Mouse (Mus musculus): ENCODE data around the gene Ajm1.

Gene Ajm1

GRCm38 (mm10) chr2:25581294-25581864, at the start of gene Ajm1:
Ajm1 (minus strand) TSS chr2:25581757.
- peak; percentile 87 for DNase-seq (ENCODE audit: low spot score)

DNA sequence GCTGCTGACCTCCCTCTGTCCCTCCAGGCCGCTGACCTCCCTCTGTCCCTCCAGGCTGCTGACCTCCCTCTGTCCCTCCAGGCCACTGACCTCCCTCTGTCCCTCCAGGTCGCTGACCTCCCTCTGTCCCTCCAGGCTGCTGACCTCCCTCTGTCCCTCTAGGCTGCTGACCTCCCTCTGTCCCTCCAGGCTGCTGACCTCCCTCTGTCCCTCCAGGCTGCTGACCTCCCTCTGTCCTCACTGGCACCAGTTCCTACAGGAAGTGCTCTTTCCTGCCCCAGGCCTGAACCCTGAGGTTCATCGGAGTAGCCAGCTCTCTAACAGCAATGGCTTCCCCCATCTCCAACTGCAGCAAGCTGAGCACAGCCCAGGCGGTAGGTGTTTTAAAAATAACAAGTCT, 47.2 kb upstream of the Ajm1 start:
- DNase-seq (ENCODE audit: low spot score): no peak

DNA sequence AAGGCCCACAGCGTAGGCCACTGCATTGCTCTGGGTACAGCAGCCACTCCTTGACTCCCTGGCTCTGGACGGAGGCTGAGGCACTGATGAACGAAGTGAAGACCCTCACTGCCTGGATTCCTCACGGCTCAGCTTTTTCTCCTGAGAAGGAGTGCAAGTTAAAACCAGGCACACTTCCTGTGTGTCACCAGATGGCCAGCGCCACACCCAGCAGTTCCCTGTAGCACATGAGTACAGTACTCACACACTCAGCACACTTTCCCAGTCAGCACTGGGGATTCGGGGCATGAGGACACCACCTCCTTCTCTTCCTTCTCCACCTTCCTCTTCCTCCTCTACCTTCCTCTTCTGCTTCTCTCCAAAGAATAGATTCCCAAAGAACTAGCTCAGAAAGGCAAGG, 46.3 kb upstream of the Ajm1 start, which contains the start of gene Fcna:
Fcna (minus strand) TSS at position 220 of the 400 bp plus-strand sequence.
- no peak for DNase-seq (ENCODE audit: low spot score)

DNA sequence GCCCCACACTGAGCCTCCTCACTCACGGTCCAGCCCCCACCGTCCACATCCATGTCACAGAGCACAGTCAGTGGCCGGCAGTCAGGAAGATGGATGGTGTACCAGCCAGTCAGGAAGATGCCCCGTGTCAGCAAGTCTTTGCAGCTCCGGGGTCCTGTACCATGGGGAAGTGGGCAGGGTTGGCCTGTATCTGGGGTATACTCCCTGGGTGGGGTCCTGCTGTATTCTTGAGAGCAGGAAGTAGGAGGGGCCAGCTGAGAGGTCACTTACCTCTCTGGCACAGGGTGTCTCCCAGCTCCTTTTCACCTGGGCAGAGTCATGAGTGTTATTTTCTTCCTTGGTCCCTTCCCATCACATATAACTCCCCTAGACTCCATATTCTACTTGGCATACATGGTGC, 44.4 kb upstream of the Ajm1 start:
- no peak for DNase-seq (ENCODE audit: low spot score)

DNA sequence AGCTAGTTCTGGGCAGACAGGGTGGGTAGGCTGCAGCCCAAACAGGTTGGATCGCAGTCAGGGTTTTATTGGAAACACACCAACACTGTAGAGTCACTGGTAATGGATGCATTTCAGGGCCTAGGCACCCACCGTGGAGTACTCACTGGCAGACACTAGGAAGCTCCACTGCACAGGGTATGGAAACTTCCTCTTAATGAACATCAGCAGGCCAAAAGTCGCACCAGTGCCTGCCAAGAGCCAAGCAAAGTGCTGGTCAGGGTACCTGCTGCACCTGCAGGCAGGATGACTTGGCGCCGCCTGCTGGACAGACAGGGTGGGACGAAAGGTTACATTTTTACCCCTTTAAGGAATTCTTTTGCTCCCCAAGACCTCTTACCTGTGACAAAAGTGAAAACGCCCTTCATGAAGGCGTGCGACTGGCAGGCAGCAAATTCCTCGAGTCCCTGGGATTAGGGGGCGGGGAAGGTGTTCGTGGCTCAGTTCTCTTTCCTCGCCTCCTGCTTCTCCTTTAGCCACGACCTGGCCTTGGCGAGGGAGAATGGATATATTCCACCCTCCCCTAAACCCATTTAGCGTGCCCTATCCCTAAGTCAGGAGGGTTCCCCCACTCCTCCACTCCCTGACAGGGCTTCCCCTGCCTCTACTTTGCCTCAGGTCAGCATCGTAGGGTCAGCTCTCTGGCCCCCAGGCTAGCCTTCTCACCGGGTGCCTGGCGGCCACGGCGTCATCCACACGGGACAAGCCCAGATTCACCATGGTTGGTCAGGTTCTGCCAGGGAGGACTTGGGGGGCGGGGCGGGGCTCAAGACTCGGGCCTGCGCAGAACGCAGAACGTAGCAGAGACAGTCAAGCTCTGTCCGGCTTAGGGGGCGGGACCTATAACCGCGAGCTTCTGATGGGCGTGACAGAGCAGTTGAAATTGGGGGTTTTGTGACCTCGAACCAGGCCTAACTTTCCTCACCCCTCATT, 40.0 kb upstream of the Ajm1 start, which contains the start of gene Tmem141:
Tmem141 (minus strand) TSS at position 777 of the 972 bp plus-strand sequence.
- peak; percentile 91 for DNase-seq (ENCODE audit: low spot score)

- no peak for DNase-seq (ENCODE audit: low spot score)
Observed at GRCm38 (mm10) chr2:25620852-25621228, 39.3 kb upstream of the Ajm1 start.

GRCm38 (mm10) chr2:25620386-25620785, 38.8 kb upstream of the Ajm1 start:
- DNase-seq (ENCODE audit: low spot score): no peak

DNA sequence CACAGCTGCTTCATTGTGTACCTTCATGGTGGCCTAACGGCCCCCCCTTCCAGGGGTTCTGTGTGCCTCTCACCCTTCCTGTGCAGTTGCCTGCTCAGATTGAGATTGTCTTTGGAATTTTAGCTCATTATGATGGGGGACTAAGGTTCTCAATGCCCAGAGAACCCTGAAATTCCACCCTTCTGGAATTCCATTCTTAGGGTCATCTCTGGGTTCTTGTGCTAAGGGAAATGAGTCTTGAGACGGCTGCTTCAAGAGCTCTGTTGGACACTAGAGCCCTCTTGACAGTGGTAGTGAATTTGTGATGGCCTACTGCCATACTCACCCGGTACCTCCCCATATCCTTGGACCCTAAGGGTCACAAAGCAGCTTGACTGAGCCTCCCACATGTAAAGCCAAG, 36.0 kb upstream of the Ajm1 start, which contains the start of gene Ccdc183:
Ccdc183 (minus strand) TSS at position 101 of the 400 bp plus-strand sequence.
- no peak for DNase-seq (ENCODE audit: low spot score)

- DNase-seq (ENCODE audit: low spot score): no peak
Observed at GRCm38 (mm10) chr2:25616398-25616797, 34.8 kb upstream of the Ajm1 start.

- DNase-seq (ENCODE audit: low spot score): no peak
Observed at GRCm38 (mm10) chr2:25608671-25609070, 27.1 kb upstream of the Ajm1 start.

DNA sequence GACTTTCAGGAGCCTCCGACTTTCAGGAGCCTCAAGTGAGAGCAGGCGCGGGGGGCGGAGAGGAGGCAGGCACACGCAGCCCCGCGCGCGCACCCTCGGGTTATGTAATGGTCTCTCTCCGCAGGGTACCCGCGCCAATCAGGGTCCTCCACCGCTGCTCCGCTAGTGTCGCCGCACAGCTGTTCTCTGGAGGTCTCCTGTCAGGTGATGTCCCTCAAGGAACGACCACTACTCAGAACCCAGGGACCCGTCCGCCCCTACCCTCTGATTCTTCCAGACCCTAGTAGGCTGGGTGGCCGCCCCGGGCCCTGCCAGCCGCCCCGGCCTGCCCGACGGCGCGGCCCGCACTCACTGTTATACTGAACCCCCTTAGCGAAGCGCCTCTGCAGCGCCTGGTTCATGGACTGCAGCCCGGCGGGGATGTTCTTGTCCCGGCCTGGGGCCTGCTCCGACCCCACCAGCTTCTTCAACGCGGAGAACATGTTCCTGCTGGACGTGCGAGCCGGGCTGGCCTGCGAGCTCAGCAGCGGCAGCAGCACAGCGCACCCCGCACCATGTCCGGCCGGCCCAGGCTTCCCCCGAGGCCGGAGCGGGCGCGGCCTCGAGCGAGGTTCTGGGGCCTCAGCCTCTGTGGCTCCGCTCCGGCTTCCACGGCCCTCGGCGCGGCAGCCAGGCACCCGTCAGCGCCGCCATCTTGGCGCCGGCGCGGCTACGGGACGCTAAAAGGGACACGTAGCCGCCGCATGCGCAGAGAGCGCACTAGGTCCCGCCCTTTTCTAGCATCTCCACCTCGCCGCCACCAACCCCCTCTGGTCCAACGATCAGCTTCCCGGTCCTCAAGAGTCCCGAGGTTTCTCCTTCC, 26.4 kb upstream of the Ajm1 start, which contains the start of gene Rabl6:
Rabl6 (minus strand) TSS at position 761 of the 862 bp plus-strand sequence.
- peak; percentile 94 for DNase-seq (ENCODE audit: low spot score)

GRCm38 (mm10) chr2:25602526-25602925, 21.0 kb upstream of the Ajm1 start:
- no peak for DNase-seq (ENCODE audit: low spot score)

DNA sequence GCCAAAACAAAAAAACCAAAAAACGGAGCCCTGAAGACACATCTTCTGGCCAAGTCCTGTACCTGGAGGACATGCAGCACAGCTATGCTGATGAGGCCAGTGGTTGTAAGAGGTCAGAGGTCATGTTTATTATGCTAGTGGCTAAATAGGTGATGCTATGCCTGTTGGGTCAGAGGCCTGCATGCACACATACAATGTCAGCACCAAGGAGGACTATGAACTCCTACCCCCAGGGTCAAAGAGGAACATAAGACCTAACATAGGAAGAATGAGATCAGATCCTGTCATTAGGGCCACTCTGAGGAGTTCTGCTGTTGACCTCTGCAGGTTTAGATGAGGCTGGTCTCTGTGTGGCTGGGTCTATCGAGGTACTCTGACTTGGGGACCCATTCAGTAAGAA, 18.5 kb upstream of the Ajm1 start:
- DNase-seq (ENCODE audit: low spot score): no peak

- no peak for DNase-seq (ENCODE audit: low spot score)
Observed at GRCm38 (mm10) chr2:25598749-25599148, 17.2 kb upstream of the Ajm1 start.

- no peak for DNase-seq (ENCODE audit: low spot score)
Observed at GRCm38 (mm10) chr2:25596765-25597510, 15.4 kb upstream of the Ajm1 start.

DNA sequence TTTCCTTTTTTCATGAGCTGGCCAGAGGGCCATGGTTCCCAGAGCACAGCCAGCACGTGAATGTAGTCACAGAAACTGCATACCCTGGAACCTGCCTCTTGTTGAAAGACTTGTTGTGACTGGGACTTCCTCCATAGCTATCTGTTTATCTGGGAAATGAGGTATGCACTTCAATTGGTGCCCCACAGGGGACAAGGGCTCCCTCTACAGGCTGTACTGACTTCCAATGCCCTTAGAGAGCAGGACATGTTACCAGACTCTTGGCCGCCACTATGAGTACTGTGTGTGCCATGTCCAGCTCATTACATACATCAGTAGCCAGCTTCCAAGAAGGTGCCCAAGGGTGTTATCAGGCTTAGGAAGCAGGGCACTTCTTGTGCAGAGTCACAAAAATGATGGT, 10.3 kb upstream of the Ajm1 start:
- no peak for DNase-seq (ENCODE audit: low spot score)

GRCm38 (mm10) chr2:25588227-25588907, 6.8 kb upstream of the Ajm1 start:
- no peak for DNase-seq (ENCODE audit: low spot score)

DNA sequence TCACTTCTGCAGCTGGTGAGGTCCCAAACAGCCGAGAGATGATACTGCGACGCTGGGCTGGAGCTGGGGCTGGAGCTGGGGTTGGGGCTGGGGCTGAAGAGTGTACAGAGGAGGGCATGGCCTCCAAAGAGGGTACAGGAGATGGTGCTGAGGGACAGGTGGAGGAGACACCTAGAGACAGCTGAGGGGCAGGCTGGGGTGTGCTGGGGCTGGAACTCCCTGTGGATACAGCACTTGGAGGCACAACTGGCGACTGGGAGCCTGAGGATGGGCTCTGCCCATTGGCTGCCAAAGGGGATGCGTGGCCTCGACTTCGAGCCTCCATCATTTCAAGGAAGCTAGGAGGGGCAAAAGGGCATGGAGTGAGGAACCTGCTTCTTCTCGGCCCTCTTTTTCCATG, 5.7 kb upstream of the Ajm1 start:
- DNase-seq (ENCODE audit: low spot score): no peak

GRCm38 (mm10) chr2:25585601-25586000, 4.0 kb upstream of the Ajm1 start:
- no peak for DNase-seq (ENCODE audit: low spot score)

- DNase-seq (ENCODE audit: low spot score): no peak
Observed at GRCm38 (mm10) chr2:25584856-25585255, 3.3 kb upstream of the Ajm1 start.

- DNase-seq (ENCODE audit: low spot score): no peak
Observed at GRCm38 (mm10) chr2:25584152-25584551, 2.6 kb upstream of the Ajm1 start.
